Mouse (Mus musculus) neutrophil, adult 83 days (primary cell): Measurements from ENCODE around the gene Rnf130. TPM values are rescaled to one million over a fixed set of nuclear protein-coding genes. Genes with fewer than 3 reads are reported as not detected.

Experiments used
- total RNA-seq, 2 experiments: library from RNA; stranded (reverse); gene quantifications; one replicate each; pipeline ENCODE4 v1.2.4; 2023

Rnf130 gene
- total RNA-seq = 100 to 1,000 TPM; 233 to 245 TPM

GRCm38 (mm10) chr11:50024833-50025720, at the start of gene Rnf130:
Gene Rnf130, plus strand, starts transcription at chr11:50025346.

GRCm38 (mm10) chr11:50130811-50131766, 105.9 kb downstream of the Rnf130 start, which contains the start of gene Tbc1d9b:
Gene Tbc1d9b, plus strand, starts transcription at chr11:50131396.

Other genes with a start within 250 kb of the Rnf130 start
- gene Gfpt2, start 231.2 kb upstream of the Rnf130 start, total RNA-seq = under 1 TPM in 1 of 2 experiments, not detected in 1; 0.13 TPM
- gene Mapk9, start 178.6 kb upstream of the Rnf130 start, total RNA-seq = 10 to 100 TPM; 25.2 to 31.1 TPM
- gene Rasgef1c, start 123.5 kb upstream of the Rnf130 start, total RNA-seq = not detected
- gene Tbc1d9b, start 106.0 kb downstream of the Rnf130 start, total RNA-seq = 10 to 100 TPM; 57.0 to 57.3 TPM
- 1 to 10 TPM; 3.4 to 4.8 TPM for gene Mrnip, start 149.1 kb downstream of the Rnf130 start, total RNA-seq
- gene Sqstm1, start 185.5 kb downstream of the Rnf130 start, total RNA-seq = 100 to 1,000 TPM; 279 to 286 TPM
- 10 to 100 TPM; 18.2 to 18.6 TPM for gene Mgat4b, start 185.5 kb downstream of the Rnf130 start, total RNA-seq
- under 1 TPM; 0.83 to 0.99 TPM for gene Ltc4s, start 213.3 kb downstream of the Rnf130 start, total RNA-seq